ENCODE assay signal across 9 mouse cellular contexts in genomic region chr9:123138891-123139474, GRCm38 (mm10). TPM values are rescaled to one million over a fixed set of nuclear protein-coding genes. Genes with fewer than 3 reads are reported as not detected.
DNase-seq lines count a peak whose midpoint lies in the region; ATAC-seq lines count a peak whose summit lies in the region.
"Had no signal": no experiment of that assay in that cellular context is flagged by ENCODE, and none has a peak within 500 bp of the region (broad histone marks: within the 10 kb centered on the region; RNA-seq: fewer than 3 reads in every experiment).

No protein-coding gene starts in this region.

- no peak overlapping the region for H3K4me2 ChIP-seq in heart, embryonic 13.5 days
- H3K4me2 ChIP-seq in kidney, embryonic 15.5 days = no peak overlapping the region

- WGBS in heart, embryonic 13.5 days = 57% methylated on average over 5 of the region's 5 CpGs
- 46% methylated on average over 5 of the region's 5 CpGs for WGBS in kidney, embryonic 15.5 days

- peak; percentile 28 for DNase-seq in retina, postnatal 1 day
- DNase-seq in retina, embryonic 14.5 days (ENCODE audit: low spot score) = no peak
- peak; percentile 61 for DNase-seq in ovary, postnatal 10 days (ENCODE audit: low spot score)
- no peak for DNase-seq in cerebellum, postnatal 25 days
- DNase-seq in left cerebral cortex, adult 9 months (ENCODE audit: low spot score in 2 of 2) = no peak

- peaks cover 13% of the 10 kb centered on the region for H3K4me1 ChIP-seq in heart, embryonic 13.5 days
- H3K4me1 ChIP-seq in kidney, embryonic 15.5 days = peaks cover 17% of the 10 kb centered on the region; the same call in 1 of the 2 replicates

- peaks cover 83% of the 10 kb centered on the region for H3K36me3 ChIP-seq in heart, embryonic 13.5 days
- H3K36me3 ChIP-seq in kidney, embryonic 15.5 days = peaks cover 85% of the 10 kb centered on the region

- peak overlapping the region; percentile 74 for H3K27ac ChIP-seq in heart, embryonic 13.5 days (replicated peaks)
- peak overlapping the region; percentile 69 for H3K27ac ChIP-seq in kidney, embryonic 15.5 days

- ATAC-seq in heart, embryonic 13.5 days (ENCODE audit: extremely low read depth, insufficient number of reproducible peaks, low FRiP score, low TSS enrichment) = no peak
- ATAC-seq in kidney, embryonic 15.5 days (replicated peaks; ENCODE audit: low FRiP score) = peak; percentile 79
- ATAC-seq in megakaryocyte-erythroid progenitor cell, adult 5-6 weeks (replicated peaks; ENCODE audit: low FRiP score, low TSS enrichment, poor library complexity, severe bottlenecking) = no peak

- H3K9ac ChIP-seq in heart, embryonic 13.5 days = no peak overlapping the region
- H3K9ac ChIP-seq in kidney, embryonic 15.5 days = no peak overlapping the region

- H3K9me3 ChIP-seq in heart, embryonic 13.5 days = peaks cover 10% of the 10 kb centered on the region; the same call in 1 of the 2 replicates
- H3K9me3 ChIP-seq in kidney, embryonic 15.5 days (replicated peaks) = peaks cover 2% of the 10 kb centered on the region; the same call in 1 of the 2 replicates

- no peaks in the 10 kb centered on the region for H3K27me3 ChIP-seq in heart, embryonic 13.5 days (replicated peaks)
- H3K27me3 ChIP-seq in kidney, embryonic 15.5 days = no peaks in the 10 kb centered on the region

- H3K4me3 ChIP-seq in heart, embryonic 13.5 days = no peak overlapping the region
- H3K4me3 ChIP-seq in kidney, embryonic 15.5 days (replicated peaks) = no peak overlapping the region

RNA-seq across cellular contexts. Expression of gene Clec3b, which starts 11.8 kb away (rescaled TPM):
- polyA plus RNA-seq in heart, embryonic 13.5 days (2015; fragmentation: Nextera tagmentation; extraction: Ambion mirVana) = 0.20 TPM in 1 of 2 replicates, not detected in the other
- polyA plus RNA-seq in kidney, embryonic 15.5 days (2015; fragmentation: Nextera tagmentation; extraction: Ambion mirVana) = 0.72 and 1.6 TPM in 2 replicates
- not detected in 2 replicates for total RNA-seq in megakaryocyte-erythroid progenitor cell, adult 5-6 weeks (2014; fragmentation: Nextera tagmentation)
- not detected in 2 replicates for total RNA-seq in megakaryocyte-erythroid progenitor cell, adult 5-6 weeks (2017)
- polyA plus RNA-seq: limb, embryonic 11.5 days had no signal

RNA-seq across cellular contexts. Expression of gene Exosc7, which starts 26.0 kb away (rescaled TPM):
- 74.0 and 82.5 TPM in 2 replicates for polyA plus RNA-seq in heart, embryonic 13.5 days (2015; fragmentation: Nextera tagmentation; extraction: Ambion mirVana)
- polyA plus RNA-seq in kidney, embryonic 15.5 days (2015; fragmentation: Nextera tagmentation; extraction: Ambion mirVana) = 125 and 133 TPM in 2 replicates
- 104 and 111 TPM in 2 replicates for total RNA-seq in megakaryocyte-erythroid progenitor cell, adult 5-6 weeks (2014; fragmentation: Nextera tagmentation)
- total RNA-seq in megakaryocyte-erythroid progenitor cell, adult 5-6 weeks (2017) = 108 and 123 TPM in 2 replicates

RNA-seq across cellular contexts. Expression of gene Zdhhc3, which starts 26.0 kb away (rescaled TPM):
- polyA plus RNA-seq in heart, embryonic 13.5 days (2015; fragmentation: Nextera tagmentation; extraction: Ambion mirVana) = 48.2 and 49.1 TPM in 2 replicates
- polyA plus RNA-seq in kidney, embryonic 15.5 days (2015; fragmentation: Nextera tagmentation; extraction: Ambion mirVana) = 73.2 and 75.9 TPM in 2 replicates
- 53.0 and 65.0 TPM in 2 replicates for total RNA-seq in megakaryocyte-erythroid progenitor cell, adult 5-6 weeks (2014; fragmentation: Nextera tagmentation)
- 31.2 and 37.7 TPM in 2 replicates for total RNA-seq in megakaryocyte-erythroid progenitor cell, adult 5-6 weeks (2017)

Comparison
In these comparisons a context has a peak if more than half of its experiments do, and no peak if none do; other contexts are left out.
1. DNase-seq: peak in retina, postnatal 1 day (single experiment) and ovary, postnatal 10 days (single experiment); none in retina, embryonic 14.5 days (single experiment), cerebellum, postnatal 25 days (0 of 2) and left cerebral cortex, adult 9 months (0 of 2).